In the genomic region with DNA sequence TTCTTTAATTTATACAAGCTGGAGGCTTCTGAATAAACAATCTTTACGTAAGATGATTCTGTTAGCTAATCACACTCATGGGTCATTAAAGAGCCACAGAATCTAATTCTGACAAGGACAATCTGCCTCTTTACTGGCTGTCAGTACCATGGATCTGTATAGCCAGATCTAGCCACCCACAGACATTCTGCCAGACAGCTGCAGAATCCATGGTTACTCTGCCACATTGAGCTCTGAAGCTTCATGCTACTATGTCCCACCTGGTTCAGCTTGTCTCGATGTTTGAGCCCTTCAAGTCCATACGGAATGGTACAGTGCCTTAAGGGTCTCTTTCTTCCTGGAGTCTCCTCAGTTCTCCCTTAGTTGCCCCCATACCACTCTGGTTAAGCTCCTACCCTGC, we compare ENCODE assay signal across 16 mouse cellular contexts.
"Had no signal": no experiment of that assay in that cellular context is flagged by ENCODE, and none has a peak within 500 bp of the region (broad histone marks: within the 10 kb centered on the region; RNA-seq: fewer than 3 reads in every experiment).

No protein-coding gene starts in this region.

- H3K4me3 ChIP-seq: intestine, embryonic 15.5 days; limb, embryonic 12.5 days; liver, embryonic 13.5 days; lung, embryonic 15.5 days; megakaryocyte, embryonic 14.5 days; midbrain, embryonic 15.5 days; neural tube, embryonic 12.5 days had no signal

- H3K27ac ChIP-seq: intestine, embryonic 15.5 days; limb, embryonic 12.5 days; liver, embryonic 13.5 days; lung, embryonic 15.5 days; macrophage; midbrain, embryonic 15.5 days; neural tube, embryonic 12.5 days; stomach, postnatal 0 days had no signal

- DNase-seq: kidney, adult 18-20 months; kidney, postnatal 10 days; liver; liver, embryonic 13.5 days; liver, postnatal 0 days; lung, postnatal 14 days; thymus, adult 18-20 months; thymus, postnatal 25 days had no signal
